Mouse (Mus musculus): Measurements from ENCODE around the gene Fat3. TPM values are rescaled to one million over a fixed set of nuclear protein-coding genes. Genes with fewer than 3 reads are reported as not detected.

Fat3 gene
- polyA plus RNA-seq, 1 experiment: not detected

- Histone ChIP-seq H3K27me3 (ENCODE audit: control insufficient read depth, insufficient read depth, insufficient read length) (no peaks in the 10 kb centered on the region), H3K79me2 (ENCODE audit: control insufficient read depth, insufficient read depth) (no peaks in the 10 kb centered on the region), H3K79me3 (ENCODE audit: low read depth) (no peaks in the 10 kb centered on the region), H3K4me3 (ENCODE audit: insufficient read depth, poor library complexity, severe bottlenecking) (no peak overlapping the region), H3ac (ENCODE audit: control insufficient read depth, insufficient read length, low read depth) (no peak overlapping the region), H3K36me3 (ENCODE audit: control insufficient read depth, insufficient read depth) (no peaks in the 10 kb centered on the region)
- TF ChIP-seq MYOG (IDR thresholded peaks at IDR 0.05; ENCODE audit: control insufficient read depth, extremely low read depth, insufficient read length) (no peak), USF1 (IDR thresholded peaks at IDR 0.05; ENCODE audit: low read depth) (no peak), CTCF (IDR thresholded peaks at IDR 0.05; ENCODE audit: control insufficient read depth, insufficient read depth, insufficient read length) (no peak), CEBPB (IDR thresholded peaks at IDR 0.05; ENCODE audit: low read depth) (no peak)
Observed at GRCm38 (mm10) chr9:16387527-16387926, 113.6 kb downstream of the Fat3 start.

GRCm38 (mm10) chr9:16363713-16364112 is 137.4 kb downstream of the Fat3 start:
- H3K36me3 ChIP-seq (ENCODE audit: control insufficient read depth, insufficient read depth): no peaks in the 10 kb centered on the region
- no peak overlapping the region for H3K4me3 ChIP-seq (ENCODE audit: insufficient read depth, poor library complexity, severe bottlenecking)
- no peaks in the 10 kb centered on the region for H3K79me3 ChIP-seq (ENCODE audit: low read depth)
- H3K79me2 ChIP-seq (ENCODE audit: control insufficient read depth, insufficient read depth): no peaks in the 10 kb centered on the region
- TF ChIP-seq MYOG (IDR thresholded peaks at IDR 0.05; ENCODE audit: control insufficient read depth, extremely low read depth, insufficient read length): no peak
- TF ChIP-seq CTCF (IDR thresholded peaks at IDR 0.05; ENCODE audit: control insufficient read depth, insufficient read depth, insufficient read length): no peak
- TF ChIP-seq MYOD1 (IDR thresholded peaks at IDR 0.05; ENCODE audit: control insufficient read depth, insufficient read length, low read depth): no peak
- no peak overlapping the region for H3ac ChIP-seq (ENCODE audit: control insufficient read depth, insufficient read length, low read depth)
- H3K27me3 ChIP-seq (ENCODE audit: control insufficient read depth, insufficient read depth, insufficient read length): no peaks in the 10 kb centered on the region

GRCm38 (mm10) chr9:16361811-16362210 is 139.3 kb downstream of the Fat3 start:
- no peaks in the 10 kb centered on the region for H3K36me3 ChIP-seq (ENCODE audit: control insufficient read depth, insufficient read depth)
- no peaks in the 10 kb centered on the region for H3K79me3 ChIP-seq (ENCODE audit: low read depth)
- H3ac ChIP-seq (ENCODE audit: control insufficient read depth, insufficient read length, low read depth): no peak overlapping the region
- H3K4me3 ChIP-seq (ENCODE audit: insufficient read depth, poor library complexity, severe bottlenecking): no peak overlapping the region
- TF ChIP-seq CEBPB (IDR thresholded peaks at IDR 0.05; ENCODE audit: low read depth) (no peak), MYOD1 (IDR thresholded peaks at IDR 0.05; ENCODE audit: control insufficient read depth, insufficient read length, low read depth) (no peak), FOSL1 (IDR thresholded peaks at IDR 0.05; ENCODE audit: insufficient read depth, low read length, poor library complexity, severe bottlenecking) (no peak), USF1 (IDR thresholded peaks at IDR 0.05; ENCODE audit: low read depth) (no peak), CTCF (IDR thresholded peaks at IDR 0.05; ENCODE audit: control insufficient read depth, insufficient read depth, insufficient read length) (no peak), MAX (IDR thresholded peaks at IDR 0.05) (no peak), MYOG (IDR thresholded peaks at IDR 0.05; ENCODE audit: control insufficient read depth, extremely low read depth, insufficient read length) (no peak)
- no peaks in the 10 kb centered on the region for H3K79me2 ChIP-seq (ENCODE audit: control insufficient read depth, insufficient read depth)
- no peaks in the 10 kb centered on the region for H3K27me3 ChIP-seq (ENCODE audit: control insufficient read depth, insufficient read depth, insufficient read length)

GRCm38 (mm10) chr9:16356636-16357035 is 144.4 kb downstream of the Fat3 start:
- Histone ChIP-seq H3K36me3 (ENCODE audit: control insufficient read depth, insufficient read depth) (no peaks in the 10 kb centered on the region), H3K79me3 (ENCODE audit: low read depth) (no peaks in the 10 kb centered on the region), H3K79me2 (ENCODE audit: control insufficient read depth, insufficient read depth) (no peaks in the 10 kb centered on the region), H3K27me3 (ENCODE audit: control insufficient read depth, insufficient read depth, insufficient read length) (no peaks in the 10 kb centered on the region), H3ac (ENCODE audit: control insufficient read depth, insufficient read length, low read depth) (no peak overlapping the region), H3K4me3 (ENCODE audit: insufficient read depth, poor library complexity, severe bottlenecking) (no peak overlapping the region)
- TF ChIP-seq MAX (IDR thresholded peaks at IDR 0.05) (no peak), MYOG (IDR thresholded peaks at IDR 0.05; ENCODE audit: control insufficient read depth, extremely low read depth, insufficient read length) (no peak), USF1 (IDR thresholded peaks at IDR 0.05; ENCODE audit: low read depth) (no peak), CTCF (IDR thresholded peaks at IDR 0.05; ENCODE audit: control insufficient read depth, insufficient read depth, insufficient read length) (no peak), MYOD1 (IDR thresholded peaks at IDR 0.05; ENCODE audit: control insufficient read depth, insufficient read length, low read depth) (no peak), FOSL1 (IDR thresholded peaks at IDR 0.05; ENCODE audit: insufficient read depth, low read length, poor library complexity, severe bottlenecking) (no peak), CEBPB (IDR thresholded peaks at IDR 0.05; ENCODE audit: low read depth) (no peak)

GRCm38 (mm10) chr9:16354906-16355305 is 146.2 kb downstream of the Fat3 start:
- H3K36me3 ChIP-seq (ENCODE audit: control insufficient read depth, insufficient read depth): no peaks in the 10 kb centered on the region
- no peaks in the 10 kb centered on the region for H3K79me3 ChIP-seq (ENCODE audit: low read depth)
- no peak overlapping the region for H3K4me3 ChIP-seq (ENCODE audit: insufficient read depth, poor library complexity, severe bottlenecking)
- H3ac ChIP-seq (ENCODE audit: control insufficient read depth, insufficient read length, low read depth): no peak overlapping the region
- no peaks in the 10 kb centered on the region for H3K27me3 ChIP-seq (ENCODE audit: control insufficient read depth, insufficient read depth, insufficient read length)
- no peak for TF ChIP-seq CTCF (IDR thresholded peaks at IDR 0.05; ENCODE audit: control insufficient read depth, insufficient read depth, insufficient read length)
- no peak for TF ChIP-seq MYOG (IDR thresholded peaks at IDR 0.05; ENCODE audit: control insufficient read depth, extremely low read depth, insufficient read length)
- no peak for TF ChIP-seq MAX (IDR thresholded peaks at IDR 0.05)
- TF ChIP-seq USF1 (IDR thresholded peaks at IDR 0.05; ENCODE audit: low read depth): no peak
- TF ChIP-seq CEBPB (IDR thresholded peaks at IDR 0.05; ENCODE audit: low read depth): no peak
- no peak for TF ChIP-seq MYOD1 (IDR thresholded peaks at IDR 0.05; ENCODE audit: control insufficient read depth, insufficient read length, low read depth)
- TF ChIP-seq FOSL1 (IDR thresholded peaks at IDR 0.05; ENCODE audit: insufficient read depth, low read length, poor library complexity, severe bottlenecking): no peak
- no peaks in the 10 kb centered on the region for H3K79me2 ChIP-seq (ENCODE audit: control insufficient read depth, insufficient read depth)

- H3K36me3 ChIP-seq (ENCODE audit: control insufficient read depth, insufficient read depth): no peaks in the 10 kb centered on the region
- no peaks in the 10 kb centered on the region for H3K27me3 ChIP-seq (ENCODE audit: control insufficient read depth, insufficient read depth, insufficient read length)
- no peaks in the 10 kb centered on the region for H3K79me3 ChIP-seq (ENCODE audit: low read depth)
- no peak overlapping the region for H3ac ChIP-seq (ENCODE audit: control insufficient read depth, insufficient read length, low read depth)
- no peak overlapping the region for H3K4me3 ChIP-seq (ENCODE audit: insufficient read depth, poor library complexity, severe bottlenecking)
- no peaks in the 10 kb centered on the region for H3K79me2 ChIP-seq (ENCODE audit: control insufficient read depth, insufficient read depth)
- TF ChIP-seq MYOD1 (IDR thresholded peaks at IDR 0.05; ENCODE audit: control insufficient read depth, insufficient read length, low read depth) (no peak), CEBPB (IDR thresholded peaks at IDR 0.05; ENCODE audit: low read depth) (no peak), MYOG (IDR thresholded peaks at IDR 0.05; ENCODE audit: control insufficient read depth, extremely low read depth, insufficient read length) (no peak), MAX (IDR thresholded peaks at IDR 0.05) (no peak), USF1 (IDR thresholded peaks at IDR 0.05; ENCODE audit: low read depth) (no peak), FOSL1 (IDR thresholded peaks at IDR 0.05; ENCODE audit: insufficient read depth, low read length, poor library complexity, severe bottlenecking) (no peak), CTCF (IDR thresholded peaks at IDR 0.05; ENCODE audit: control insufficient read depth, insufficient read depth, insufficient read length) (no peak)
Observed at GRCm38 (mm10) chr9:16353049-16353724, 147.9 kb downstream of the Fat3 start.

Measured in C2C12 (cell line).